Mouse (Mus musculus) intestine, embryonic 14.5 days (tissue): Measurements from ENCODE around the gene Clec9a. TPM values are rescaled to one million over a fixed set of nuclear protein-coding genes. Genes with fewer than 3 reads are reported as not detected.

ENCODE experiments used
- ATAC-seq: fragments of 200-750 bp; cut with Nextera tagmentation; replicated peaks from 2 replicates; pipeline ENCODE4 v1.8.0; 2017; ENCODE audit warnings: low read depth, moderate number of reproducible peaks, moderate TSS enrichment, moderate library complexity; ENCODE audit not compliant: low FRiP score, low TSS enrichment
- DNase-seq: peaks from one replicate; pipeline ENCODE4 v3.0.0-alpha.2; 2018; ENCODE audit warnings: low spot score
- H3K27ac ChIP-seq: fragments of 300-500 bp; sonication (generic); 2 replicates; pipeline ENCODE4 v1.5.1; 2014; ENCODE audit warnings: low read depth, mild to moderate bottlenecking, control low read depth
- H3K27me3 ChIP-seq: fragments of 300-500 bp; sonication (generic); replicated peaks from 2 replicates; pipeline ENCODE4 v1.6.1; 2014; ENCODE audit warnings: low read length, control low read depth; ENCODE audit not compliant: control insufficient read depth, insufficient read depth
- H3K36me3 ChIP-seq: fragments of 300-500 bp; sonication (generic); 2 replicates; pipeline ENCODE4 v1.6.1; 2014; ENCODE audit warnings: low read length, control low read depth; ENCODE audit not compliant: control insufficient read depth, insufficient read depth
- H3K4me1 ChIP-seq: fragments of 300-500 bp; sonication (generic); replicated peaks from 2 replicates; pipeline ENCODE4 v1.6.1; 2014; ENCODE audit warnings: low read length, control low read depth, mixed read lengths; ENCODE audit not compliant: control insufficient read depth, insufficient read depth
- H3K4me2 ChIP-seq: fragments of 300-500 bp; sonication (generic); 2 replicates; pipeline ENCODE4 v1.6.1; 2014; ENCODE audit warnings: low read length
- H3K4me3 ChIP-seq: fragments of 300-500 bp; sonication (generic); 2 replicates; pipeline ENCODE4 v1.5.1; 2014; ENCODE audit warnings: low read depth, low read length, control low read depth, mixed read lengths
- H3K9ac ChIP-seq: fragments of 300-500 bp; sonication (generic); 2 replicates; pipeline ENCODE4 v1.6.1; 2014; ENCODE audit warnings: mild to moderate bottlenecking, low read length
- H3K9me3 ChIP-seq: fragments of 300-500 bp; sonication (generic); 2 replicates; pipeline ENCODE4 v1.6.1; 2016; ENCODE audit warnings: low read length, control low read depth; ENCODE audit not compliant: control insufficient read depth
- WGBS: fragments of 180-500 bp; shearing (Covaris S2); extraction: QIAGEN DNeasy Blood & Tissue Kit; methylation state at CpG from one replicate; pipeline ENCODE4 v1.1.7; 2014; 5-methylcytosine and 5-hydroxymethylcytosine counted together
- polyA plus RNA-seq: library from polyadenylated mRNA; unstranded; fragments of >200 nt; fragmentation: Nextera tagmentation; extraction: Ambion mirVana; gene quantifications from 2 replicates; pipeline ENCODE4 v1.2.1, GENCODE M21; 2014

Clec9a gene
- polyA plus RNA-seq: 0.24 TPM in 2 replicates

GRCm38 (mm10) chr6:129408562-129408961 lies at the start of gene Clec9a:
TSS of gene Clec9a (plus strand) at chr6:129408862.
- H3K4me2 ChIP-seq: no peak within 1 kb of the TSS
- H3K27me3 ChIP-seq: no peaks in the 10 kb centered on the region
- H3K36me3 ChIP-seq: no peaks in the 10 kb centered on the region
- H3K27ac ChIP-seq: no peak within 1 kb of the TSS
- no peak within 1 kb of the TSS for H3K9ac ChIP-seq
- no peaks in the 10 kb centered on the region for H3K9me3 ChIP-seq
- DNase-seq (no peak), ATAC-seq (no peak)
- H3K4me1 ChIP-seq: no peaks in the 10 kb centered on the region
- H3K4me3 ChIP-seq: no peak within 1 kb of the TSS
- 88% methylated on average over 2 of the region's 2 CpGs for WGBS

GRCm38 (mm10) chr6:129359515-129359914 lies 49.1 kb upstream of the Clec9a start:
- Histone ChIP-seq H3K36me3 (no peaks in the 10 kb centered on the region), H3K4me2 (no peak overlapping the region), H3K4me3 (no peak overlapping the region), H3K9me3 (no peaks in the 10 kb centered on the region), H3K27me3 (no peaks in the 10 kb centered on the region), H3K9ac (no peak overlapping the region), H3K27ac (no peak overlapping the region), H3K4me1 (no peaks in the 10 kb centered on the region)
- no peak for DNase-seq
- WGBS: 98% methylated on average over 2 of the region's 2 CpGs
- no peak for ATAC-seq

GRCm38 (mm10) chr6:129363942-129364341 lies 44.7 kb upstream of the Clec9a start:
- DNase-seq: no peak
- Histone ChIP-seq H3K4me1 (no peaks in the 10 kb centered on the region), H3K4me2 (no peak overlapping the region), H3K4me3 (no peak overlapping the region), H3K27me3 (no peaks in the 10 kb centered on the region), H3K36me3 (no peaks in the 10 kb centered on the region), H3K9me3 (no peaks in the 10 kb centered on the region), H3K9ac (no peak overlapping the region), H3K27ac (no peak overlapping the region)
- WGBS: 32% methylated on average over 1 of the region's 1 CpGs
- ATAC-seq: no peak

- H3K36me3 ChIP-seq: no peaks in the 10 kb centered on the region
- WGBS: 20% methylated on average over 6 of the region's 6 CpGs
- ATAC-seq: peak; percentile 23; the same call in 1 of the 2 replicates
- no peaks in the 10 kb centered on the region for H3K4me1 ChIP-seq
- no peak overlapping the region for H3K9ac ChIP-seq
- H3K27me3 ChIP-seq: no peaks in the 10 kb centered on the region
- no peak overlapping the region for H3K4me3 ChIP-seq
- no peaks in the 10 kb centered on the region for H3K9me3 ChIP-seq
- no peak for DNase-seq
- no peak overlapping the region for H3K27ac ChIP-seq
- H3K4me2 ChIP-seq: no peak overlapping the region
Observed at GRCm38 (mm10) chr6:129365959-129366359, 42.7 kb upstream of the Clec9a start.

GRCm38 (mm10) chr6:129369374-129370132 lies 39.1 kb upstream of the Clec9a start:
- no peak for ATAC-seq
- Histone ChIP-seq H3K9me3 (no peaks in the 10 kb centered on the region), H3K4me3 (no peak overlapping the region), H3K27ac (no peak overlapping the region), H3K27me3 (no peaks in the 10 kb centered on the region), H3K9ac (no peak overlapping the region), H3K36me3 (no peaks in the 10 kb centered on the region), H3K4me2 (no peak overlapping the region), H3K4me1 (no peaks in the 10 kb centered on the region)
- no peak for DNase-seq
- WGBS: 74% methylated on average over 7 of the region's 7 CpGs

- ATAC-seq (no peak), DNase-seq (no peak)
- 67% methylated on average over 2 of the region's 2 CpGs for WGBS
- Histone ChIP-seq H3K27ac (no peak overlapping the region), H3K4me1 (no peaks in the 10 kb centered on the region), H3K9ac (no peak overlapping the region), H3K27me3 (no peaks in the 10 kb centered on the region), H3K9me3 (no peaks in the 10 kb centered on the region), H3K36me3 (no peaks in the 10 kb centered on the region), H3K4me3 (no peak overlapping the region), H3K4me2 (no peak overlapping the region)
Observed at GRCm38 (mm10) chr6:129374937-129375471, 33.7 kb upstream of the Clec9a start.

- Histone ChIP-seq H3K27me3 (no peaks in the 10 kb centered on the region), H3K4me1 (peaks cover 4% of the 10 kb centered on the region; the same call in 1 of the 2 replicates), H3K9ac (no peak overlapping the region), H3K9me3 (no peaks in the 10 kb centered on the region), H3K27ac (no peak overlapping the region), H3K36me3 (no peaks in the 10 kb centered on the region), H3K4me2 (no peak overlapping the region), H3K4me3 (no peak overlapping the region)
- ATAC-seq (no peak), DNase-seq (no peak)
- WGBS: 65% methylated on average over 4 of the region's 4 CpGs
Observed at GRCm38 (mm10) chr6:129380454-129380853, 28.2 kb upstream of the Clec9a start.

- DNase-seq: no peak
- H3K27me3 ChIP-seq: no peaks in the 10 kb centered on the region
Observed at GRCm38 (mm10) chr6:129381736-129382135, 26.9 kb upstream of the Clec9a start.

GRCm38 (mm10) chr6:129383466-129383865 lies 25.2 kb upstream of the Clec9a start:
- H3K36me3 ChIP-seq: no peaks in the 10 kb centered on the region
- WGBS: 59% methylated on average over 3 of the region's 3 CpGs
- H3K4me2 ChIP-seq: no peak overlapping the region
- no peaks in the 10 kb centered on the region for H3K9me3 ChIP-seq
- no peak for DNase-seq
- ATAC-seq: no peak
- H3K4me3 ChIP-seq: no peak overlapping the region
- peaks cover 7% of the 10 kb centered on the region; the same call in 1 of the 2 replicates for H3K4me1 ChIP-seq
- no peak overlapping the region for H3K9ac ChIP-seq
- no peaks in the 10 kb centered on the region for H3K27me3 ChIP-seq
- no peak overlapping the region for H3K27ac ChIP-seq

More at GRCm38 (mm10) chr6:129381736-129382135, 26.9 kb upstream of the Clec9a start:
- Histone ChIP-seq H3K36me3 (no peaks in the 10 kb centered on the region), H3K4me3 (no peak overlapping the region), H3K9ac (no peak overlapping the region), H3K4me1 (peaks cover 5% of the 10 kb centered on the region; the same call in 1 of the 2 replicates), H3K4me2 (no peak overlapping the region), H3K27ac (no peak overlapping the region), H3K9me3 (no peaks in the 10 kb centered on the region)
- ATAC-seq: peak; percentile 60; the same call in 1 of the 2 replicates
- 63% methylated on average over 1 of the region's 1 CpGs for WGBS
